Mouse (Mus musculus): ENCODE measurements around the gene Trat1.

Gene Trat1

DNA sequence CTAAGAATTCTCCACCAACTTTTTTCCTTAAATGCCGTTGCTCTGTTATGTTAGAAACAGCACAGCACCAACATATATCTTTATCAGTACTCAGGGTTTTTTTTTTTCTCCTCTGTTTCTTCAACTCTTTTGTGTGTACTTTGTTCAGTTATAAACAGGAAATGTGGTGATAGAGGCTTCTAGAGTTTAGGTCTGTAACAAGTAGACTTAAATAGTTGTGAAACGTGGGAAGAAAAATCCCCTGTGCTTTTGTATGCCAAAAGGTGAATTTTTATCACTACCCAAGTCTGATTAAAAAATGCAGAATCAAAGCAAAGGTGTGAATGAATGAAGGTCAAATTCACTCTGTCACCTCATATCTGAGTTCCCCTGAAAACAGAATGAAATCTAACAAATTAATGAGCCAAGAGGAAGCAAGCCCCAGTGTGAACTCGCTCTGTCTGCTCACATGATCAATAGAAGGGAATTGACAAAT lies at the start of gene Trat1:
Trat1 (minus strand) TSS at position 51 of the 475 bp plus-strand sequence.
- DNase-seq: no peak

DNA sequence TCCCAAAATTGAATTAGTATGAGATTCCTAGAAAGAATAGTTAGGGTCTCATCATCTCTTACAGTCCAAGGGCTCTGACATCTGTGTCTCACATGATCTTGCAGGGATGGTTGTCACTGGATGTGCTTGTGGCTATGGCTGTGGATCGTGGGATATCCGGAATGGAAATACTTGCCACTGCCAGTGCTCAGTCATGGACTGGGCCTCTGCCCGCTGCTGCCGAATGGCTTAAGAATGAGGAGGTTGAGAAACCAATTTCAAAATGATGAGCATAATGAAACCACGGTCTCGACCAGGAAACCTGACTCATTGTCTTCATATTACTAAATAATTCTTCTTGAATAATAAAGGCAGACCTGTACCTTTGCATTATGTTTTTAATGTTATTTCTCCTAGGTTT lies 46.7 kb upstream of the Trat1 start:
- no peak for DNase-seq

DNA sequence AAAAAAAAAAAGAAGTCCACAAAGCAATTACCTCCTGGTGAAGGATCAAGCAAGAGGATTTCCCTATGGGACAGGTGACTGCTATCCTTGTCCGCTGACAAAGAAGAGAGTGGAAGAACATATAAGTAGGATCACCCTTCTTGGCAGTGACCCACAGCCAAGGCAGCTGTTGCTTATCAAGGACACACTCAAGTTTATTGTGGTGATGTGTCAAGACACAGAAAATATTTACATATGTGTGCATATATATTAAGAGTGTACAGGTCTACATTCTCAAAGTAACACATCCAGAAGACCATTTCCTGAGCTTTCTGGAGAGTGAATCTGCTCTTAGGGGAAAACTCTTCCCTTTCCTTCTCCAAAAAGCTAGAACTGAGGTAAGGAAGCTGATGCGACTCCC lies 44.9 kb upstream of the Trat1 start, which contains the start of gene Retnlb:
Retnlb (plus strand) TSS at position 162 of the 400 bp plus-strand sequence.
- DNase-seq: no peak

- no peak for DNase-seq
Measured at GRCm38 (mm10) chr16:48811881-48812436, 40.1 kb upstream of the Trat1 start.

GRCm38 (mm10) chr16:48809374-48809773 lies 37.6 kb upstream of the Trat1 start:
- DNase-seq: no peak

- DNase-seq: no peak
Measured at GRCm38 (mm10) chr16:48806521-48806920, 34.7 kb upstream of the Trat1 start.

DNA sequence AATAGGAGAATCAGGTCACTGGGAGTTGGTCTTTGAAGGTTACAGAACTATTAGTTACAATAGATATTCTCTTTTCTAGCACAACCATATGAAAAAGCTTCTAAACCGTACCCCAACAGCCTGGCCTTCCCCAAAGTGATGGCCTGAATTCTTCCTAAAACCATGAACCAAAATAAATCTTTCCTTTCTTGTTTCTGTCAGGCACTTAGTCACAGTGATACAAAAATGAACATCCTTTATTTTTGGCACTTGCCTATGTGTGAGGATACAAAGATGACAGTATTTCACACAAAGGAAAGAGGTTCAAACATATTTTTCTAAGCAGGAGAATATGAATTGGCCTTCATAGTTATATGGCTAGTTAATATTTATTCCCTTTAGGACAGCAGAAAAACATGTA lies 33.6 kb upstream of the Trat1 start:
- DNase-seq: no peak

- no peak for DNase-seq
Measured at GRCm38 (mm10) chr16:48800906-48801305, 29.1 kb upstream of the Trat1 start.

- no peak for DNase-seq
Measured at GRCm38 (mm10) chr16:48799470-48799869, 27.6 kb upstream of the Trat1 start.

DNA sequence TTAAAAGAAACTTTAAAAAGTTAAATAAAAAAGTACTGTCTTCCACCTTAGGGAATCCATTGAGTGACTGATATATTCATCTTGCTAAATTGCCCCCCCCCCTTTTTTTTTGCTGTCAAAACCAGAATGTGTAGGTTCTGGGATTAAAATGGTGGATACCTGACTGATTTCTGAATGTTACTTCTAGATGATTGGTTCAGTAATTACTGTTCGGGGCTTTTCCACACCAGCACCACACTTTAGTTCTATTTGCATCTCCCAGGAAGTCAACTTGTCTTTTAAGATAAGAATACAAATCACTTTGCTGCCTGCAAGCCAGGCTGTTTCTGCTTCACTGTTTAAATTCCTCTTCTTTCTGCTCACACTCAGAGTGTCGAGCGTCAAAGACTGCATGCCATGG lies 26.5 kb upstream of the Trat1 start:
- DNase-seq: no peak

- DNase-seq: no peak
Measured at GRCm38 (mm10) chr16:48788704-48789185, 16.9 kb upstream of the Trat1 start.

- DNase-seq: no peak
Measured at GRCm38 (mm10) chr16:48786258-48786657, 14.4 kb upstream of the Trat1 start.

DNA sequence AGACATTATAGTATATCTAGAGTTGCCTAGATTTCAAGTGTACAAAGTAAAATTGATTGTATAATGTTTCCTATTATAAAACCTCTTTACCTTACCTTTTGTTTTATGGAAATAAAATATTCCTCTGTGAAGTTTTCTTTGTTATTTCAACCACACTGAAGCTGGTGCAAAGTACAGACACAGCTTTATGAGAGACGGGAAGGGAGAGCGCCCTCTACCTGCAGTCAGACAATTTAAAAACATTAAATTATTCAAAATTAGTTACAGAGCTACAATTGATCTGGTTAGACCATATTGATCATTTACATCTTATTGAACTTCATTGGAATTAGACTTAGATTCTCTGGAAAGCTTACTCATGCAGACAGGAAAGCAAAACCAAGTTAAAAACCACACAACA lies 5.4 kb upstream of the Trat1 start:
- DNase-seq: no peak

DNA sequence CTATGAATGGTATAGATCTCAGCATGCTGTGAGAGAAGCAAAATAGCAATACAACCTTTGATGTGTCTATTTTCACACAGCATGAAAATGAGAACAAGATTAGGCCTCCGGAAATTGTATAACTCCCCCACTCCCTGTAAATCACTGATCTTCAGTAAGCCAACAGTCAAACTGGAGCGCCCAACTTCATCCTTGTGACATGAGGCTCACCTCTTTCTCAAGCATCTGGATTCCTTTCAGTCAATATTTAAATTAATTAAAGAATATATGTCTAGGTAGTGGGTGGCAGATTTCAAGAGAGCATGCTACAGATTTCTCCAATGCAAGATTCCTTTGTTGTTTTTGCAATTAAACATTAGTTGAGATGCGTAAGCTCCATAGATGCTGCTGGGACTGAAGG lies 2.6 kb downstream of the Trat1 start:
- no peak for DNase-seq

- DNase-seq: no peak
Measured at GRCm38 (mm10) chr16:48760643-48761481, 11.0 kb downstream of the Trat1 start.

- DNase-seq: no peak
Measured at GRCm38 (mm10) chr16:48750145-48750827, 21.5 kb downstream of the Trat1 start.

DNA sequence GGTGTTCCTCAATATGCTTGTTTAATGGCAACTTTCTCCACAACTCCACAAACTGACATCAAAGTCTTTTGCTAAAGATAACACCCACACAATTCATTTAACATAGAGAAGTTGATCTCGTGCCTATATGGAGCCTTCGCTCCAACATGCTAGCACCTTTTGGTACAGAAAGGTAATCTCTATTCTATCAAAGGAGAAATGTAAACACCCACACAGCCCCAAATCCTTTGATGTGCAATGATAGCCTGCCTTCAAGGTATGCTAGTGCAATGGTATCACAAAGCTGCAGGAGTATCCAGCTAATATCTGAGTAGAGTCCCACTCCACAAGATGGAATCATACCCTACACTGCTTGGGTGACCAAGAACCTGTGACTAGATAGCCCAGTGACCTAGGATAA lies 26.4 kb downstream of the Trat1 start:
- DNase-seq: no peak

DNA sequence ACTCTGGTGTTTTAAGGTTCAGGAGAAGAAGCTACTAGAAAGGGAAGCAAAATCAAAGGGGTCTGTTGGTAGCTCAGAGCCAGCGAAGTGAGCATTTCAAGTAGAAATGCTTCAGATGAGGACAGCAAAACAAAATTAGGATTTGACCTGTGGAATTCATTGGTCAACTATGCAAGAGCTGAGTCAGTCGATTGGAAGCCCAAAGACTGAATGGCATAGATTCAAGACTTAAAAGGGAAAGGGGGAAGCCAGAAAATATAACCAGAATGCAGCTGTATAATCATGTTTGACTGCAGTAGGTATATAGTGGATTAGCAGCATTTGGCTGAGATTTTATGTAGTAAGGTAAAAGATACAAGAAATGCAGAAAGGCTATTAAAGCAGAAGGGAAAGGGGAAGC lies 26.8 kb downstream of the Trat1 start:
- no peak for DNase-seq

DNA sequence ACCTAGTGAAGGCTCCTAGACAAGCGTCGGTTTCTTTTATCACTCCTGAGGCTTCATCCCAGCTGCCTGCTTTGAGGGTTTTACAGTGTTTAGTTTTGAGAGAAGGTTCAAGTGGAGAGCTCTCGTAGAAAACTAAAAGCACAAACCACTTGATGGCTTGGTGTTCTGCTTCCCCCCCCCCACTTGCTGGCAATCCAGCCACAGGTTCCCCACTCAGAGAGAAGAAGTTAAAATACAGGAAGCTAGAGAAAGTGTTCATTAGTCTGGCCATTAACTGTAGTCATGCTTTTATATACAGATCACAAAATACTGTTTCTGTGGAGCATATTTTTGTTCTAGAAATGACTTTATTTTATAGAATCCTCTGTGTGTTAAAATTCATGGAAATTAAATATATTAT lies 30.3 kb downstream of the Trat1 start:
- DNase-seq: no peak

GRCm38 (mm10) chr16:48739974-48740373 lies 31.8 kb downstream of the Trat1 start:
- DNase-seq: no peak

DNA sequence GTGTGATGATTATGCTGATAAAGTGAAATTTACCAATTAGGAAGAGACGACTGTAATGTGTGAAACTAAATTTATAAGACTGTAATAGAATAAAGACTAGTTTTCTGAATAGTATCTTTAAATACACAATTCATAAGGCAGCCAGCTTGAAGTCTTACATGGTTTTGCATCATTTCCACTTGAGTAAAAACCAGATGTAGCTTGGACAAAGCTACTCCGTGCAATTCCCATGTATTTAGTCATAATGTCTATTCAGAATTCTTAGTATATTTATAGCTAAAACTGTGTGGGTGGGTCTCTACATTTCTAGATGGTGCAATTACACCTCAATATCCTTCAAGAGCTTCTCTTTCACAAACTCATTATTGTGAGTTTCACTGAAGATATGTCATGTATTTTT lies 33.4 kb downstream of the Trat1 start:
- no peak for DNase-seq

- no peak for DNase-seq
Measured at GRCm38 (mm10) chr16:48736890-48737289, 34.9 kb downstream of the Trat1 start.

GRCm38 (mm10) chr16:48720259-48720658 lies 51.6 kb downstream of the Trat1 start:
- DNase-seq: no peak

DNA sequence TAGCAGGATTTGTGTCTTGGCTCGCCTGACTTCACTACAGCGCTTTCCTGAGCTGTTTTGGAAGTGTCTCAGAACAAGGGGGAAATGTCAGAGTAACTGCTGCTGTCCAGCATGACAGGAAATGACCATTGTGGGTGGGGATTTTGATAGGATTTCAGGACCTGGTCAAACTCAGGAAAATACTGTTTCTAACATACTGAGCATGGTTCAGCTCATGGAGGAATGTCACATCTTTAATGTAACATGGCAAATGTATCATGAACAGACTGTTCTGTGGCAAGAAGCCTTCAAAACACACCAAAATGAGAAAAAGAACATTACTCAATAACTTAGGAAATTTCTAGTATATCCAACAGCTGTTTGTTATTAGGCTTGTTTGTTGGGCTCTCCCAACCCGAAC lies 52.1 kb downstream of the Trat1 start:
- no peak for DNase-seq

All from right cerebral cortex, adult 18-20 months (tissue).